In the genomic region with DNA sequence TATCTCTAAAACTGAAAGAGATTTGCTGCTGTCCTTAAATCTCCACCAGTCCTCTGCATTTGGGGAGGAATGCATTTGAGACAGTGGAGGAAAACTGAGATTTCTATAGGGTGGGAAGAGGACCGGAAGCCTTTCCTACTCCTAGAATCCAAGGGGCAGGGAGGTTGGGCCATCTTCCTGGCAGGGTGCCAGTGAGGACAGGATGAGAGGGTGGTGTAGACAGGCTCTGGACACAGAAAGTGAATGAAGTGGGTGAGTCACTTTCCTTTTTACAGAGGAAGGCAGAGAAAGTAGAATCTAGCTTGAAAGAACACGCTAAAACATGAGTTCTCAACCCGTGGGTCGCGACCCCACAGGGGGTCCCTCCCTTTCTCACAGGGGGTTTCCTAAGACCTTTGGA, we compare ENCODE assay signal across 24 mouse cellular contexts. TPM values are rescaled to one million over a fixed set of nuclear protein-coding genes. Genes with fewer than 3 reads are reported as not detected.
A peak's percentile ranks its signal among the peaks of the same experiment; 100 is the strongest.
DNase-seq lines count a peak whose midpoint lies in the region; ATAC-seq and TF ChIP-seq lines count a peak whose summit lies in the region.
"Had no signal": no experiment of that assay in that cellular context is flagged by ENCODE, and none has a peak within 500 bp of the region (broad histone marks: within the 10 kb centered on the region; RNA-seq: fewer than 3 reads in every experiment).

No protein-coding gene starts in this region.

- H3K4me3 ChIP-seq in lung, postnatal 0 days (ENCODE audit: low read depth, low read length), result no peak overlapping the region
- H3K4me3 ChIP-seq in lung, adult 2 months (replicated peaks; ENCODE audit: extremely low read depth, low read depth, low read length), result no peak overlapping the region
- H3K4me3 ChIP-seq: embryonic facial prominence, embryonic 15.5 days; hindbrain, embryonic 10.5 days; liver, embryonic 13.5 days; midbrain, embryonic 15.5 days had no signal

- no peak for TF ChIP-seq CTCF in lung, postnatal 0 days (IDR thresholded peaks at IDR 0.05)
- TF ChIP-seq CTCF in lung, adult 2 months (IDR thresholded peaks at IDR 0.05; ENCODE audit: insufficient read depth, low read length), result no peak

- peaks cover 4% of the 10 kb centered on the region; the same call in 1 of the 2 replicates for H3K27me3 ChIP-seq in lung, postnatal 0 days (replicated peaks; ENCODE audit: insufficient read depth, low read length)

- 11% methylated on average over 5 of the region's 5 CpGs for WGBS in lung, postnatal 0 days
- 19% methylated on average over 5 of the region's 5 CpGs for WGBS in lung, adult 2 months

- TF ChIP-seq EP300 in lung, postnatal 0 days (IDR thresholded peaks at IDR 0.05), result no peak

- no peak for TF ChIP-seq POLR2A in lung, adult 2 months (IDR thresholded peaks at IDR 0.05; ENCODE audit: borderline replicate concordance, extremely low read depth, low read depth, low read length)

- H3K36me3 ChIP-seq in lung, postnatal 0 days (ENCODE audit: insufficient read depth, low read length), result no peaks in the 10 kb centered on the region
- H3K36me3 ChIP-seq: embryonic facial prominence, embryonic 15.5 days; hindbrain, embryonic 10.5 days; liver, embryonic 13.5 days; midbrain, embryonic 15.5 days had no signal

- ATAC-seq in lung, postnatal 0 days, result 0 out of 2 replicates have a peak, but pooled peaks have one; percentile 33
- ATAC-seq: activated CD4-positive, CD25-positive, alpha-beta regulatory T cell, adult 4 months; forebrain, embryonic 16.5 days; hindbrain, postnatal 0 days; intestine, postnatal 0 days; midbrain, embryonic 15.5 days had no signal

- DNase-seq in heart, postnatal 4 days, result peak; percentile 26
- no peak for DNase-seq in heart, adult 8-10 months (ENCODE audit: low spot score)
- DNase-seq in lung, postnatal 0 days (ENCODE audit: low spot score), result peak; percentile 41
- DNase-seq in lung, adult 2 months, result no peak
- DNase-seq in 416B (ENCODE audit: low read depth) (peak; percentile 47), adipocyte (ENCODE audit: low spot score) (peak; percentile 10)
- no peak for DNase-seq in left cerebral cortex, postnatal 4 days
- no peak for DNase-seq in retina, embryonic 14.5 days (ENCODE audit: low spot score)
- DNase-seq: embryo, embryonic 11 days; gastrocnemius, postnatal 36 days; liver, embryonic 13.5 days; right cerebral cortex, postnatal 4 days; thymus, postnatal 14 days had no signal

- no peaks in the 10 kb centered on the region for H3K9me3 ChIP-seq in lung, postnatal 0 days (ENCODE audit: low read length)
- H3K9me3 ChIP-seq: embryonic facial prominence, embryonic 15.5 days; hindbrain, embryonic 10.5 days; liver, embryonic 13.5 days; midbrain, embryonic 15.5 days had no signal

- no peaks in the 10 kb centered on the region for H3K4me1 ChIP-seq in lung, postnatal 0 days (ENCODE audit: insufficient read depth, low read depth, low read length)
- peaks cover 5% of the 10 kb centered on the region; the same call in 1 of the 2 replicates for H3K4me1 ChIP-seq in lung, adult 2 months (ENCODE audit: control insufficient read depth, insufficient read depth, low read length)

- H3K4me2 ChIP-seq in lung, postnatal 0 days (replicated peaks; ENCODE audit: low read depth, low read length), result no peak overlapping the region
- H3K4me2 ChIP-seq: embryonic facial prominence, embryonic 15.5 days; liver, embryonic 13.5 days; midbrain, embryonic 15.5 days had no signal

- H3K9ac ChIP-seq in lung, postnatal 0 days (replicated peaks; ENCODE audit: low read depth), result no peak overlapping the region
- H3K9ac ChIP-seq: embryonic facial prominence, embryonic 15.5 days; liver, embryonic 13.5 days; midbrain, embryonic 15.5 days had no signal

- no peak overlapping the region for H3K27ac ChIP-seq in lung, postnatal 0 days (ENCODE audit: low read length)
- H3K27ac ChIP-seq: embryonic facial prominence, embryonic 15.5 days; hindbrain, embryonic 10.5 days; hindbrain, postnatal 0 days; liver, embryonic 13.5 days; midbrain, embryonic 15.5 days; stomach, postnatal 0 days had no signal

- intact Hi-C loops in left cerebral cortex, postnatal 4 days (cut with DNase I), result no loop called here

RNA-seq across cellular contexts. Expression of a gene that starts 24.7 kb away (rescaled TPM):
- not detected for total RNA-seq in heart, postnatal 4 days (2021)
- total RNA-seq in heart, adult 8-10 months (2022), result not detected
- polyA plus RNA-seq in lung, postnatal 0 days (2015; fragmentation: Nextera tagmentation; extraction: Ambion mirVana), result not detected in 2 replicates
- polyA plus RNA-seq in lung, adult 2 months (2012; rRNA removed), result not detected in 2 replicates
- total RNA-seq in left cerebral cortex, postnatal 4 days (2021), result under 1 TPM; 0.10 to 0.38 TPM
- total RNA-seq: gastrocnemius, postnatal 36 days; left cerebral cortex, adult 18-20 months; left cerebral cortex, postnatal 36 days had no signal
- polyA plus RNA-seq: activated CD4-positive, CD25-positive, alpha-beta regulatory T cell, adult 4 months; forebrain, embryonic 16.5 days; heart, embryonic 16.5 days; intestine, postnatal 0 days; liver, embryonic 13.5 days; stomach, postnatal 0 days had no signal

RNA-seq across cellular contexts. Expression of a gene that starts 53.3 kb away (rescaled TPM):
- 1 to 10 TPM; 1.3 to 1.6 TPM for total RNA-seq in heart, postnatal 4 days (2021)
- total RNA-seq in heart, adult 8-10 months (2022), result under 1 TPM in 3 of 4 experiments, not detected in 1; 0.34 to 0.82 (median 0.49) TPM
- polyA plus RNA-seq in lung, postnatal 0 days (2015; fragmentation: Nextera tagmentation; extraction: Ambion mirVana), result 12.1 and 13.4 TPM in 2 replicates
- 24.5 and 31.7 TPM in 2 replicates for polyA plus RNA-seq in lung, adult 2 months (2012; rRNA removed)
- 10 to 100 TPM; 45.8 to 53.7 TPM for total RNA-seq in left cerebral cortex, postnatal 4 days (2021)

Comparison
In these comparisons a context has a peak if more than half of its experiments do, and no peak if none do; other contexts are left out.
1. DNase-seq: peak in heart, postnatal 4 days (single experiment), lung, postnatal 0 days (single experiment), 416B (single experiment) and adipocyte (single experiment); none in heart, adult 8-10 months (single experiment), lung, adult 2 months (single experiment), left cerebral cortex, postnatal 4 days (single experiment) and retina, embryonic 14.5 days (single experiment).
2. RNA of a gene that starts 53.3 kb away (total RNA-seq): 45.8 to 53.7 TPM in left cerebral cortex, postnatal 4 days; 1.3 to 1.6 TPM in heart, postnatal 4 days and 0.34 to 0.82 TPM in heart, adult 8-10 months; every median in the first group is over 10 times any median in the second.